Mouse (Mus musculus) neural tube, embryonic 13.5 days (tissue): ENCODE data around the gene Man1c1. TPM values are rescaled to one million over a fixed set of nuclear protein-coding genes. Genes with fewer than 3 reads are reported as not detected.
A peak's percentile ranks its signal among the peaks of the same experiment; 100 is the strongest.

Experiments used
- ATAC-seq: fragments of 200-750 bp; cut with Nextera tagmentation; 2 replicates; pipeline ENCODE4 v1.8.0; 2017; ENCODE audit warnings: low read depth, mild to moderate bottlenecking, moderate TSS enrichment, moderate library complexity
- H3K27ac ChIP-seq: fragments of 300-500 bp; sonication (generic); replicated peaks from 2 replicates; pipeline ENCODE4 v1.5.1; 2015; ENCODE audit warnings: moderate library complexity, mild to moderate bottlenecking, inconsistent platforms
- H3K27me3 ChIP-seq: fragments of 300-500 bp; sonication (generic); 2 replicates; pipeline ENCODE4 v1.6.1; 2015; ENCODE audit warnings: mild to moderate bottlenecking, inconsistent platforms
- H3K36me3 ChIP-seq: fragments of 300-500 bp; sonication (generic); 2 replicates; pipeline ENCODE4 v1.6.1; 2015; ENCODE audit warnings: mild to moderate bottlenecking, inconsistent platforms
- H3K4me1 ChIP-seq: fragments of 300-500 bp; sonication (generic); replicated peaks from 2 replicates; pipeline ENCODE4 v1.6.1; 2015; ENCODE audit warnings: inconsistent platforms
- H3K4me2 ChIP-seq: fragments of 300-500 bp; sonication (generic); 2 replicates; pipeline ENCODE4 v1.6.1; 2015; ENCODE audit warnings: inconsistent platforms, mild to moderate bottlenecking, moderate library complexity
- H3K4me3 ChIP-seq: fragments of 300-500 bp; sonication (generic); 2 replicates; pipeline ENCODE4 v1.5.1; 2015; ENCODE audit warnings: mild to moderate bottlenecking, inconsistent platforms
- H3K9ac ChIP-seq: fragments of 300-500 bp; sonication (generic); 2 replicates; pipeline ENCODE4 v1.6.1; 2015; ENCODE audit warnings: moderate library complexity, mild to moderate bottlenecking, inconsistent platforms
- H3K9me3 ChIP-seq: fragments of 300-500 bp; sonication (generic); 2 replicates; pipeline ENCODE4 v1.6.1; 2016; ENCODE audit warnings: inconsistent platforms
- WGBS: fragments of 180-500 bp; shearing (Covaris S2); methylation state at CpG from one replicate; pipeline ENCODE4 v1.1.7; 2015; 5-methylcytosine and 5-hydroxymethylcytosine counted together
- polyA plus RNA-seq: library from polyadenylated mRNA; unstranded; fragments of >200 nt; fragmentation: Nextera tagmentation; extraction: Ambion mirVana; gene quantifications from 2 replicates; pipeline ENCODE4 v1.2.1, GENCODE M21; 2015

Gene Man1c1
- polyA plus RNA-seq, 1 experiment from 2014 or later: 5.7 TPM

GRCm38 (mm10) chr4:134684637-134685338, 19.3 kb downstream of the Man1c1 start:
- Histone ChIP-seq H3K9ac (no peak overlapping the region), H3K27me3 (no peaks in the 10 kb centered on the region), H3K9me3 (no peaks in the 10 kb centered on the region; the same call in 1 of the 2 replicates), H3K27ac (no peak overlapping the region), H3K4me1 (peaks cover 24% of the 10 kb centered on the region), H3K4me3 (no peak overlapping the region), H3K36me3 (no peaks in the 10 kb centered on the region), H3K4me2 (no peak overlapping the region)
- no peak for ATAC-seq
- 80% methylated on average over 9 of the region's 9 CpGs for WGBS

GRCm38 (mm10) chr4:134683892-134684291, 20.2 kb downstream of the Man1c1 start:
- Histone ChIP-seq H3K9me3 (no peaks in the 10 kb centered on the region; the same call in 1 of the 2 replicates), H3K27me3 (no peaks in the 10 kb centered on the region), H3K4me1 (peaks cover 24% of the 10 kb centered on the region), H3K4me2 (no peak overlapping the region), H3K9ac (no peak overlapping the region), H3K4me3 (no peak overlapping the region), H3K36me3 (no peaks in the 10 kb centered on the region), H3K27ac (0 out of 2 replicates have a peak overlapping the region, but pooled peaks have one; percentile 65)
- 80% methylated on average over 8 of the region's 8 CpGs for WGBS
- ATAC-seq: no peak

- peak overlapping the region; percentile 5; the same call in 1 of the 2 replicates for H3K4me2 ChIP-seq
- WGBS: 42% methylated on average over 13 of the region's 13 CpGs
Observed at GRCm38 (mm10) chr4:134683008-134683407, 21.1 kb downstream of the Man1c1 start.

GRCm38 (mm10) chr4:134682423-134682822, 21.7 kb downstream of the Man1c1 start:
- Histone ChIP-seq H3K4me2 (no peak overlapping the region), H3K36me3 (no peaks in the 10 kb centered on the region), H3K9ac (no peak overlapping the region), H3K27ac (peak overlapping the region; percentile 65), H3K4me3 (no peak overlapping the region), H3K9me3 (no peaks in the 10 kb centered on the region; the same call in 1 of the 2 replicates), H3K4me1 (peaks cover 36% of the 10 kb centered on the region), H3K27me3 (no peaks in the 10 kb centered on the region)
- ATAC-seq: no peak
- WGBS: 78% methylated on average over 8 of the region's 8 CpGs

More at GRCm38 (mm10) chr4:134683008-134683407, 21.1 kb downstream of the Man1c1 start:
- H3K27me3 ChIP-seq: no peaks in the 10 kb centered on the region
- H3K4me3 ChIP-seq: no peak overlapping the region
- H3K27ac ChIP-seq: peak overlapping the region; percentile 65
- peaks cover 30% of the 10 kb centered on the region for H3K4me1 ChIP-seq
- no peaks in the 10 kb centered on the region for H3K36me3 ChIP-seq
- H3K9ac ChIP-seq: no peak overlapping the region
- no peak for ATAC-seq
- no peaks in the 10 kb centered on the region; the same call in 1 of the 2 replicates for H3K9me3 ChIP-seq

- Histone ChIP-seq H3K9ac (no peak overlapping the region), H3K9me3 (no peaks in the 10 kb centered on the region; the same call in 1 of the 2 replicates), H3K27ac (no peak overlapping the region), H3K36me3 (no peaks in the 10 kb centered on the region), H3K4me2 (no peak overlapping the region), H3K4me1 (peaks cover 39% of the 10 kb centered on the region), H3K27me3 (no peaks in the 10 kb centered on the region; the same call in 1 of the 2 replicates), H3K4me3 (no peak overlapping the region)
- WGBS: 92% methylated on average over 7 of the region's 7 CpGs
- no peak for ATAC-seq
Observed at GRCm38 (mm10) chr4:134681819-134682218, 22.3 kb downstream of the Man1c1 start.

- H3K36me3 ChIP-seq: no peaks in the 10 kb centered on the region
- no peaks in the 10 kb centered on the region for H3K9me3 ChIP-seq
- no peak for ATAC-seq
- H3K4me2 ChIP-seq: no peak overlapping the region
- no peaks in the 10 kb centered on the region; the same call in 1 of the 2 replicates for H3K27me3 ChIP-seq
- H3K4me3 ChIP-seq: no peak overlapping the region
- WGBS: 38% methylated on average over 17 of the region's 17 CpGs
- H3K9ac ChIP-seq: 0 out of 2 replicates have a peak overlapping the region, but pooled peaks have one; percentile 34
- peaks cover 48% of the 10 kb centered on the region for H3K4me1 ChIP-seq
- no peak overlapping the region for H3K27ac ChIP-seq
Observed at GRCm38 (mm10) chr4:134677556-134678508, 26.3 kb downstream of the Man1c1 start.

GRCm38 (mm10) chr4:134675800-134676199, 28.3 kb downstream of the Man1c1 start:
- peak overlapping the region; percentile 38; the same call in 1 of the 2 replicates for H3K27ac ChIP-seq
- 17% methylated on average over 8 of the region's 8 CpGs for WGBS
- no peak overlapping the region for H3K4me2 ChIP-seq
- H3K4me1 ChIP-seq: peaks cover 60% of the 10 kb centered on the region
- no peak for ATAC-seq
- H3K4me3 ChIP-seq: no peak overlapping the region
- no peaks in the 10 kb centered on the region for H3K36me3 ChIP-seq
- H3K9me3 ChIP-seq: no peaks in the 10 kb centered on the region
- H3K27me3 ChIP-seq: no peaks in the 10 kb centered on the region; the same call in 1 of the 2 replicates
- no peak overlapping the region for H3K9ac ChIP-seq

- no peak for ATAC-seq
- no peaks in the 10 kb centered on the region for H3K9me3 ChIP-seq
- H3K27me3 ChIP-seq: no peaks in the 10 kb centered on the region; the same call in 1 of the 2 replicates
- H3K4me1 ChIP-seq: peaks cover 68% of the 10 kb centered on the region
- 86% methylated on average over 3 of the region's 3 CpGs for WGBS
- H3K4me2 ChIP-seq: no peak overlapping the region
- H3K9ac ChIP-seq: no peak overlapping the region
- no peaks in the 10 kb centered on the region for H3K36me3 ChIP-seq
- H3K4me3 ChIP-seq: no peak overlapping the region
- 0 out of 2 replicates have a peak overlapping the region, but pooled peaks have one; percentile 38 for H3K27ac ChIP-seq
Observed at GRCm38 (mm10) chr4:134674970-134675369, 29.1 kb downstream of the Man1c1 start.

GRCm38 (mm10) chr4:134673882-134674463, 30.1 kb downstream of the Man1c1 start:
- Histone ChIP-seq H3K27ac (no peak overlapping the region), H3K4me2 (no peak overlapping the region), H3K4me1 (peaks cover 77% of the 10 kb centered on the region), H3K4me3 (no peak overlapping the region), H3K9ac (no peak overlapping the region), H3K36me3 (no peaks in the 10 kb centered on the region), H3K9me3 (no peaks in the 10 kb centered on the region), H3K27me3 (no peaks in the 10 kb centered on the region; the same call in 1 of the 2 replicates)
- no peak; the same call in 1 of the 2 replicates for ATAC-seq
- WGBS: 78% methylated on average over 12 of the region's 12 CpGs

- Histone ChIP-seq H3K27me3 (no peaks in the 10 kb centered on the region; the same call in 1 of the 2 replicates), H3K4me2 (no peak overlapping the region), H3K4me1 (peaks cover 77% of the 10 kb centered on the region), H3K9me3 (no peaks in the 10 kb centered on the region), H3K36me3 (no peaks in the 10 kb centered on the region), H3K27ac (no peak overlapping the region), H3K4me3 (no peak overlapping the region), H3K9ac (no peak overlapping the region)
- 84% methylated on average over 8 of the region's 8 CpGs for WGBS
- no peak for ATAC-seq
Observed at GRCm38 (mm10) chr4:134673151-134673550, 30.9 kb downstream of the Man1c1 start.

- ATAC-seq: no peak
- Histone ChIP-seq H3K9me3 (no peaks in the 10 kb centered on the region), H3K27me3 (no peaks in the 10 kb centered on the region; the same call in 1 of the 2 replicates), H3K9ac (no peak overlapping the region), H3K36me3 (no peaks in the 10 kb centered on the region), H3K4me1 (peaks cover 68% of the 10 kb centered on the region), H3K27ac (no peak overlapping the region), H3K4me2 (no peak overlapping the region), H3K4me3 (no peak overlapping the region)
- 71% methylated on average over 8 of the region's 8 CpGs for WGBS
Observed at GRCm38 (mm10) chr4:134672326-134672725, 31.8 kb downstream of the Man1c1 start.
